Mouse (Mus musculus) 3134 (cell line): ENCODE measurements around the gene Cdh13.

Source experiments
- DNase-seq: peaks from one replicate; pipeline ENCODE4 v3.0.0-alpha.2; 2011; ENCODE audit warnings: low spot score; ENCODE audit not compliant: insufficient read length; ENCODE audit errors: extremely low read depth

The Cdh13 gene

DNA sequence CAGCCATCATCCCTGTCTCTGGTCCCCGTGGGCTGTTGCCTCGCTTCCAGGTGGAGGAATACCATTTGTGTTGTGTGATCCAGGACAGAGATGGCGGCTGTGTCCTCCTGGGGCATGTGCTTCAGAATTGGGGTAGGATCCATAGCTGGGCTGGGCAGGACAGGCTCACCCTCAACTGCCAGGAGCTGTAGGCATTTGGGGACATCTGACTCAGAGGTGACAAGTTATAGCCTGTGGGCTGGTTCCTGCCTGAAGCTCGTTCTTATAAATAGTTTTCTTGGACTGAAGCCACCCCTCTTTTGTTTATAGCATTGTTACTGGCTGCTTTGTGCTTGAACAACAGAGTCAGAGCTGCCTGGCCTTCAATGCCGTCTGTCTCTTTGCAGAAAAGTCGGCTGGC lies 6.7 kb downstream of the Cdh13 start:
- peak; percentile 69 for DNase-seq

DNA sequence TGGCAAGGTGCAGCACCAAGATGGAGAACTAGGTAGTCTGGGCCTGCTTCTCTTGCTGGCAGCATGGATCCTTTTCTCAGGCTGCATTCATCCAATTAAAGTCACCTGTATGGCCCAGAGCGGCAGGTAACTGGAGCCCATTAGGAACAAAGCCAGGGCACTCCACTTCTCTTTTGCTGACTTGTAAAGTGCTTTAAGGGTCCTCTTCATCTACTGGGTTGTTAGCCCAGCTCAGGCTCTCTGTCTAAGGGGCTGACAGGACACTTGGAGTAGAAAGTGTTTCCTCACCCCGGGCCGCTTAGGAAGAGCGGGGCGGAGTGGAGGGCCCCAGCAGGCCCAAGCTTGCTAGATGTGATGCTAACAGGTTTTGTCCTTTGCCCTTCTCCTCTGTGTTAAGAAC lies 12.9 kb downstream of the Cdh13 start:
- DNase-seq, result no peak

DNA sequence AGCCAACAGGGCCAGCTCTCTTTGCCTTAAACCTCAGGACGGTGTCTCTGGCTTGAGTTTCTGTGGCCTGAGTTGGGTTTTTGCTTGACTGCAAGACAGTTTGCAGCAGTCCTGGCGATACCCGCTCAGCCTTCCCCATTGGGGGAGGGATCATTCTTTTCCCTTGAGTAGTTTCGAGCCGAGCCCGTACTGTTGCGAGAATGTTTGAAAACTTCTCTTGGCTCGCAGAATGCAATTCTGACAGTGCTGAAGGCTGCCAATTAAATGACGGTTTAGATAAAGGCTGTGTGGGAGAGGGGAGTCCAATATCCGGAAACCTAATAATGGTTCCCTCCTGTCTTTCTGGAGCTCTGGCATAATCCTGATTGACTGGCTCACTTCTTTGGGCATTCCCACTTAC lies 23.4 kb downstream of the Cdh13 start:
- DNase-seq, result no peak

DNA sequence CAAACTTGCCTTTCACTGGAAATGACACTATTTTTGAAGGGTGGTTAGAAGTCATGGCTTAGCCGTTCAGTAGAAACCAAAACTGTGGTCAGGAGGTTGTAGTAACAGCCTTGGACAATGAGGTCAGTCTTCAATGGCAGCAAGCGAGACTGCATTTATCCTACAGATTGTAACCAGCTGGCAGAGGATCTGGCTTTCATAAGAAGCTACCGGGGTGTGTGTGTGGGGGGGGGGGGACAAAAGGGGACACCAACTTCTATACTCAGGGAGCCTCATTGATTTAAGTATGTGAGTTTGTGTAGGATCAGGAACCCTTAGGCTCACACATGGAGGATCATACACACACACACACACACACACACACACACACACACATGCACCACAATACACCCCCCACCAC lies 25.6 kb downstream of the Cdh13 start:
- DNase-seq, result no peak

DNA sequence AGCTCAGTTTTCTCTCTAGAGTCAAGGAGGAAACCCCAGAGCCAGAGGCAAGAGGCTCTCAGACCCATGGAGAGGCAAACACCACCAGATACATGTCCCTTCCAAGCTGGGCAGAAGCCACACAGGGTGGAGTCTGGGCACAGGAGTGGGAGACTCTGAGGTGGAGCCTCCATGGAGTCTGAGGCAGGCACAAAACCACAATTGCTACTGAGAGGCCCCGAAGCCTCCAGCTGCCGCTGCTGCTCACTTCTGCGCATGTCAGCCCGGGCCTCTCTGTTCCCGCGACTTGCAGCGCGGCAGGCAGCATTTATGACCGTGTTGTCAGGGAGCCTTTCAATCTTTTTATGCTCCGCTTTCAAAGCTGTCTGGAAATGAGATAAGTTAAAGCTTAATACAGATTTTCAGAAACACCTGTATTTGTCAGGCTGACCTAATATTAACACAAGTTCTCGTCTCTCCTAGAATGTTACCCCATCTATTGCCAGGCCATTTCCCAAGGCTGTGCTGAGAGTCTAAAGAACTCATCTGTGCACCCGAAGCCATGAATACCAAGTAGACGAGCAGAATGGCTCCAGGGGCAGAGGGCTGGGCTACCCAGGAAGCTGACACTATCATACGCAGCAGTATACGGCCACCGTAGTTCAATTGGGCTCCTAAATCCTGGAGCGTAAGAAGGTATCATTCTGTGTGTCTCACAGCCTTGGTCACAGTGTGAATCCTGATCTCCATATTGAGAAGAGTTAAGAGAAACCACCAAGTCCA lies 30.1 kb downstream of the Cdh13 start:
- DNase-seq, result no peak

DNA sequence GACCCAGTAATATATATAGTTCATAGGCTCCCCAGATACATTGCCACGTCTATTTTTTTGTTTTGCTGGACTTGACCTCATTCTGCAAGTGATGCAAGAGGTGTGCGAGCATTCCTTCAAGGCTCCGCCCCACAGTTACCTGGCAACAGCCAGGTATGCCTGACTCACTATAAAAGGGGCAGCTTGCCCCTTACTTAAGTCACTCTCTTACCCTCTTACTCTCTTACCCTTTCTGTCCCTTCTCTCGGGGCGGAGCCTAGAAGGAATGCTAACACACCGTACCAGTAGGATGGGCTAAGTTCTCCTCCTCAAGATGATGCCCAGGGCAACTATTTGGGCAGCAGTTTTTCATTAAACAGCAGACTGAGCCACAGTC lies 30.6 kb downstream of the Cdh13 start:
- DNase-seq, result no peak

DNA sequence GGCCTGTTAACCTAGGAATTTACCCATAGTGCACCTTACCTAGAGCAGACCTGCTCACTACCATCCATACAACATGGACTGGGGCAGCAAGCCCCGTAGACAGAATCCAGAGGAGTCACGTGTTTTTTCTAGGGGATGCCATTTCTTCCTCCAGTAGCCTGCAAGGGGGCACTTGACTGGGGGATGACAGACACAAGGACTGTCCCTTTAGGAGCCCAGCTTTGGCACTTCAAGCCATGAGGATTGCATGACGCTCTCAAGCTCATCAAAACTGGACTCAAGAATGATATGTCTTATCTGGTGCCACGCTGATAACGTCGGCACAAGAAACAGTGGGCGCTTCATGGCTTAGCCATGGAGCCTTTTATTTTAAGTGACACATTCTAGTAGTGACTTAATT lies 31.4 kb downstream of the Cdh13 start:
- no peak for DNase-seq

DNA sequence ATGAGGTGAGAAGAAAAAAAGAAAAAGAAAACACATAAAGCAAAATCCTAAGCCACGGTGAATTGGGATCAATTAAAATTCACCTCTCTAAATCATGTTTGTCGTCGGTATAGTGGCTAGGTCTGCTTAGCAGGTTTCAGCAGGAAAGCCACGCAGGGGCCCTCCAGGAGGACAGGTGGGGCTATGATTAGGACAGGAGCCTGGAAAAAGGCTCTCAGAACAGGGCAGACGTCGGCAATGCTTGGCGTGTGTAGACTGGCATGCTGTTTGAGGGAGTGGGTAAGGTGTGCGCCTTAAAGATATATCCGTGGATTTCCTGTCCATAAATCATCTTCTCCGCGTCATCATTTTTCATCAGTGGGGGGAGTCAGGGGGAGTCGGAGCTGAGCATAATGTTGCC lies 32.9 kb downstream of the Cdh13 start:
- no peak for DNase-seq

DNA sequence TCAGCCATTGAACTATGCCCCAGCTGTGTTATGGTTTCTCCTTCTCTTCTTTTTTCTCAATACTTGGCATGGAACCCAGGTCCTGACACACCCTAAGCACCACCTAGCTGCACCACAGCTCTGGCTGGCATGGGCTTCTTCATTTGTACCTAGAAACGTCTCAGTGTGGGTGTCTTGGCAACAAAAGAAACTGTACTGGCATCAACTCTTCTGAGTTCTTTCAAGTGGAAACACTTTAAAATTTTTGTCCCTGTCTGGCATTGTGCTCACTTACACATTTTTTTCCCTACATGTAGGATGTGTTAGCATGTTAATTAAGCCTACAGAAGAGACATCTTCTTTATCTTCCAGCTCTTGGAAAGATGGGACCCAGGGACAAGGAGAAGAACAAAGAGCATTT lies 37.0 kb downstream of the Cdh13 start:
- no peak for DNase-seq

DNA sequence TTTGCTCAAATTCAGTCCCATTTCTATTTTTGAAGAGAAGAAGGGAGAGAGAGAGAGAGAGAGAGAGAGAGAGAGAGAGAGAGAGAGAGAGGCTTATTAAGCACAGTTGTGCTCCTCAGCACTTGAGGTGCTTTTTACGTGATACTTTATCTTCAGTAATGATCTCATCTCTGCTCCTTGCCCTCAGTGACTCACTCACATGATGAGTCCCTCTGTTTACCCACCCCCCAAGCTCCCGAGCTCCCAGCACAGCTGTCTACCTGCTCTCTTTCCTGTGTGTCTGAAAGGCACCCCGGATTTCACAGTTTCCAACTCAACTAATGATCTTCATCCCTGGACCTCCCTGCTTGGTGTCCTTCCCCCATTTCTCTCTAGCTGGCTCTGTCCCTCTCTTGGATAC lies 39.9 kb downstream of the Cdh13 start:
- DNase-seq, result no peak

DNA sequence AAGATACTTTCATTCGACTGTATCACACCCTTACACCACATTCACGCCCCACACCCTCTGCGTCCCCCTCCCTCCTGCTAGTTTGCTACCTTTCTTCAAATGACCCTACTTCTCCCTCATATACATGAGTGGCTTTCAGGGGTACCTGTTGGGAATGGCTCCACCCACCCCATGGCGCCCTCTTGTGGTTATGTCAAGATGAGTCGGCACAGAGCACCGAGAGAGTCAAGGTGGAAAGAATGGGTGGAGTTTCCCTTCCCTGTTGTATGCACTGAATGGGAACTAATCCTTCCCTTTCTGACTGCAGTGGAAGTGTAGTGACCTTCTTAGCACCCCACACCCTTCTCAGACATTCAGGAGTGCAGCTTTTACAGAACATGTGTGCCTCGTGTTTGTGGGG lies 51.4 kb downstream of the Cdh13 start:
- DNase-seq, result no peak

DNA sequence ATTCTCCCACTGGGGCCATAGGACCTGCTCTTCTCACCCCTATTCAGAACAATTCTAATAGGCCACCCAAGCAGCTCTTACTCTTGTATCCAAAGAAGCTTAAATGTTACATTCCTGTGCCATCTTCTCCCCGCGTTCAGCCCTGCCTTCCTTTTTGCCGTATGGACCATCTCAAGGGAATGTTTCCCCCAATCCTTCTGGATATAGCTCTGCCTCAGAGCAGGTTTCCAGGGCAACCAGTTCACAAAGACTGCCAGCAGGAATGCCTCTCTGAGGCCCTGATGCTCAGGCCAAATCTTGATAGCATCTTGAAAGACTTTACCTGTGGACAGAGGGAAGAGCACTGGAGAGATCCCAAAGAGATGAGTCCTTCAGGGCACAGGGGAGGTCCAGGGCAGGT lies 56.2 kb downstream of the Cdh13 start:
- DNase-seq, result no peak

DNA sequence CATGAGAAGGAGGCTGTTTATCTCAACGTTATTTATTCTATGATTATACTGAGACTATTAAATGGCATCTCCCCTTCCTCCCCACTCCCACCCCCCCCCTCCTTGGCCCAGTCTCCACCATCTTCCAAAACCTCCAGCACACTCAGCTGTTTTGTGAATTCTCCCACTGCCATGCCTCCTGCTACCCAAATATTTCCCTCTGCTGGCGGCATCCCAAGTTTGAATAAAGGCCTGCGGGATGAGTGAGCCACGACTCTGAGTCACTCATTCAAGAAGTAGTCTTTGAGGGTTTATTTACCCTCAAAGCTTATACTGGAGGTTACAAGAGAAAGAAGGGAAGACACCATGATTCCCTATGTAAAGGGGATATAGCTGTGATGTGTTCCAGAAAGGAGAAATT lies 59.7 kb downstream of the Cdh13 start:
- peak; percentile 72 for DNase-seq

DNA sequence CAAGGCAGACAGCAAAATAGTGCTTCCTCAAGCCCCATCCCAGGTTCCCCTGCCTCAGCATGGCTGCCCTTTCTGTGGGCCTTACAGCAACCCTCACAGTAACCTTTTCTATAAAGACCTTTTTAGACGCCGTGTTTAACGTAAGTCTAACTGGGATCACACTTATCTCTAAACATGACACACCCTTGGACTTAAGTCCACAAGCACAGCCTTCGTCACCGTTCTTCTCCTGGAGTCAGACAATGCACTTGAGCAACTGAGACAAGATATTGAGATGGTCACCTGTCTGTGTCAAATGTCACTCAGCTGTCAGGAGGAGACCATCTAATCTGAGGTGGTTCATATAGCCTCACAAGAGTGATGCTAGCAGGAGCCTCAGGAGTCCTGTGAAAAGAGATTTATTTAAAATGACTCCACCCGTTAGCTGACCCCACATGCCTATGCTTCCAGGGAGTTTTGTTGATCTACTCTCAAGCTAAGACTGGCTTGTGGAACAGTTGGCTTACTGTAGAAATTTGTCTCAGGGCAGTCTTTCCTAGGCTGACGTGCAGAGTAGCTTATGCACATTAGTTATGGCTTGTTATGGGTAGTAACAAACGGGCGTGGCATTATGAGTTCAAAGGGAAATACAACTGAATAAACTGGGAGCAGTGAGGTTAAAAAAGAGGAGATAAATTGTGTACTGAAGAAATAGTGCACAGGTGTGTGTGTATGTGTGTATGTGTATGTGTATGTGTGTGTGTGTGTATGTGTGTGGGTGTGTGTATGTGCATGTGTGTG lies 65.4 kb downstream of the Cdh13 start:
- DNase-seq, result no peak

DNA sequence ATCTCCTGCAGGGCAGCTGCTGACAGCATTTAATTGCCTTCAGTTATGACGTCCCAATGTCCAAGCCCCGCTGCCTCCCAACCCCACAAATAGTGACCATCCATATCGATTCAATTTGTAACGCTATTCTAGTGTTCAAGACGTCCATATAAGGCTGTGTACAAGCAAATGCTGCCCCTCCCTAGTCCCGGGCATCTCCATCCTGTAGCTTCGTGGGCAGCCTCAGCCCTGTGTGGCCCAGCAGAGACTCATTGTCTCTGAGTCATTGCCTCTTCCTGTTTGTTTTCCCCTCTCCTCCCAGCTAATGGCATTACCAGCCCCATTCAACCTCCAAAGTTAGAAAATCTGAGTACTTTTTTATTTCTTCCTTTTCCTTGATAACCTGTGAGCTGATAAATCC lies 66.6 kb downstream of the Cdh13 start:
- peak; percentile 37 for DNase-seq

DNA sequence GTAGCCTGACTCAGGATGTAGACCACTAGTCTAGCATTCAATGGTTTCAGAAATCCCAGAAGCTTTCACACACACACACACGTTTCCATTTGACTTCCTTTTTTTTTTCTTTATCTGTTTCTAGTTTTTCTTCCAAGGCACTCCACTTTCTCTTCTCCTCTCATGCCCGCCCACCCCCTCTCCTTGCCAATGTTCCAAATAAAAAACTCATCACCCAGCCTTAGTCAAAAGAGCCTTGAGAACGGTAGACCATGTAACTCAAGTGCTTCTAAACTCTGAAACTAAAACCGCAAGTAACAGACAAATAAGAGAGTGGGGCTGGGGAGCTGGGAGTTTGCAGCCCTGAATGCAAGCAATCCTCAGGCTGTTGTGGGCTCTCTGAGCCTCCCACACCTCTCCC lies 69.5 kb downstream of the Cdh13 start:
- no peak for DNase-seq

DNA sequence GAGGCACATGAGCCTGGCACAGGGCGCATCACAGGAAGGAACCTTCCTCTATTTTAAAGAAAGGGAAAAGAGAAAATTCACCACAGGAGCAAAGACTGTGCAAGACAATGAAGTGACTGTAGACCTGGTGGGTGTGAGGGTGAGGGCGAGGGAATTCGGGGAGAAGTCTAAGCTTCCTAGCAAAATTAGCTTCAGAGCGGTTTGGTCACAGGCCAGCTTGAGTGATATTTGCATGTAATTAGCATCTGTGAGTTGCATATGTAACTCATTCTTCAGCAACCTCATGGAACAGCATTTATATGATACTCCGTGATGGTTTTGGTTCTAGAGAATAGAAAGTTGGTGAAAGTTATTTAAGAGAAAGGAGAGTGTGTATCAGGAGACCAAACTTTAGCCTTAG lies 73.5 kb downstream of the Cdh13 start:
- DNase-seq, result no peak

DNA sequence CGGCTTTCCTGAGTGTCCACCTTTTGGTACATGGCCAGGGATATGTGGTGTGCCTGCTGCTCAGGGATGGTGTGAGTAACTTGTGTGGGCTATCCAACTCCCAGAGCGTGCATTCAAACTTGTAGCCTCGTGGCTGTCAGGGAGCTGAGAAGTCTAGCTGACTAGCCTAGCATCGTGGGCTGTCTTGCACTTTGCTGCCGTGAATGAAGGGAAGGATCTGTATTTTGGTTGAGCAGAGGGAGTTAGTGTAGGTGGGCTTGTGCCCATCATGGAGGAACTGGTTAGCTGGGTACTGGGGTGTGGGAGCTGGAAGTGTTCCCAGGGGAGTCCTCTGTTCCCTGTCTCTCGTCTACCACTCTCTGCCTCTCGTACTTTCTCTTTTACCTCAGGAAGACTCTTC lies 74.1 kb downstream of the Cdh13 start:
- DNase-seq, result no peak

DNA sequence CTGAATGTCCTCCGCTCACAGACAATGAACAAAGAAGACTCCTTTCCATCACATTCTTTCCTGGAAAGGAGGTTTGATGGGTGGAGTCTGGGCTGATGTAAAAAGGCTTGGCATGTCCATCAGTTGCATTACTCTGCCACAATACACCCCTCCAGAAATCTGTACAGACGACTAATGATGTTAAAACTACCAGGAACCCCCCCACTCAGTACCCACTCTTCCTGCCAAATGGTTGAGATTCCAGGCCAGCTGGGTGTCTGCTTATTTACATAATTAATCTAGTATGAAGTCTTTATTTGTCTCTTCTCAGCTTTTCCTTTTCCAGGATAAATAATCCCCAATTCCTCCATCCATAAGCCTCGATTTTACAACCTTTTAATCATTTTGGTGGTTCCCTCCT lies 80.2 kb downstream of the Cdh13 start:
- no peak for DNase-seq

DNA sequence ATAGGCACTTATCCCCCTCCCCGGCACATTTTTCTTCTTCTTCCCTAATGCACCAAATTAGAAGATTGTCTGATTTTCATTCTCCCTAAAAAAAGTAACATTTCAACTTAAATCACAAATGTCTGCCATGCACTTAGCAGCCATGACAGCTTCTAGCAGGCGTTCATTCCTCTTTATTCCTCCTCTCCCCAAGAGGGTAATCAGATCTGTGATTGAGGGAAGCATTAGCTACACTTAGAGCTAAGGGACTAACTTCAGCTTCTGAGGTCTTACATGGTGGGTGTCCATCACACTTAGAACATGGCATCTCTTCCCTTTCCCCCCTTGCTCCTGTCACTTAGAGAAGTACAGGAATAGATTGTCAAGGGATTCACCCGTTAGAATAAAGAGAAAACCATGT lies 89.6 kb downstream of the Cdh13 start:
- no peak for DNase-seq

DNA sequence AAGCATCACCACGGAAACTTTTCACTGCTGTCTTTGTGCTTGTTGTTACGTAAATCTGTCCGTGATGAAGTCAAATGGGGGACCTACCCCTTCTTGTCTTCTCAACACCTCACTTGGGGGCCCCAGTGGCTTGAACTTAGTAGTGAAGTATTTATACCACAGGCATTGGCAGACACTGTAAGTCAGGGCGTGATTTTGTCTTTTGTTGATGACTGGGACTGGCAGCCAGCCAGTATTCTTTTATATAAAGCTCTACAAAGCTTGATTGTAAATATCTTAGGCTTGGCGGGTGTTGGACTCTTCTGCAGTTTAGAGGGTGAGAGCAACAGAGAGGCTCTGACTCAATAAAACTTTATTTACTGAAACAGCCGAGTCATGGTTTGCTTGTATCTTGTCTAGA lies 91.2 kb downstream of the Cdh13 start:
- DNase-seq, result no peak

DNA sequence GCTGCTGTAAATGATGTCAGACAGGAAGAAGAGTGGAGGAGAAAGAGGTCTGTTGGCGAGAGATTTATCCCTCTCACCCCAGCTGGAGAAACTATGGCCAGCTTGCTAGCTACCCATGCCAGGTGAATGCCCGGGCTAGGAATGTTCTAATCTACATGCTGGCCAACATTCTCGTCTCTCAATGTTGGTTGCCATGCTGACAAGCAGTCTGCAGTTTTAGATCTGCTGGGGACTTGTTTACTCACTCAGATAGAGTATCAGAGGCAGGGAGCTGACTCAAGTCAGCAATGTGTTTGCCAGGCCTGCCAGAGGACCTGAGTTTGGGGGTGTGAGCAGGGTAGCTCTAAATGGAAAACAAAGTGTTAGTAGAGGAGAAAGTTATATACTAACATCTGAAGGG lies 93.3 kb downstream of the Cdh13 start:
- DNase-seq, result peak; percentile 6
